Mouse (Mus musculus) lung, adult 2 months (tissue): ENCODE measurements around the gene Hsdl2.

Experiments
- CTCF ChIP-seq: fragments of 200-500 bp; IDR thresholded peaks from 2 replicates; pipeline ENCODE4 v1.5.1; 2011; ENCODE audit warnings: mild to moderate bottlenecking, low read length, control low read depth; ENCODE audit not compliant: insufficient read depth
- POLR2A ChIP-seq: fragments of 200-500 bp; IDR thresholded peaks from 2 replicates; pipeline ENCODE4 v1.6.1; 2011; ENCODE audit warnings: low read depth, mild to moderate bottlenecking, control low read depth, low read length, borderline replicate concordance; ENCODE audit errors: extremely low read depth

GRCm38 (mm10) chr4:59587872-59588226, 6.5 kb downstream of the Hsdl2 start:
- TF ChIP-seq CTCF, result no peak
- no peak for TF ChIP-seq POLR2A
